Mouse (Mus musculus) hindbrain, embryonic 11.5 days (tissue): ENCODE data around the gene Gm29666. TPM values are rescaled to one million over a fixed set of nuclear protein-coding genes. Genes with fewer than 3 reads are reported as not detected.

Source experiments
- ATAC-seq: fragments of 200-750 bp; cut with Nextera tagmentation; 2 replicates; pipeline ENCODE4 v1.8.0; 2017; ENCODE audit warnings: mild to moderate bottlenecking, moderate TSS enrichment, moderate library complexity; ENCODE audit not compliant: low FRiP score
- DNase-seq: peaks from one replicate; pipeline ENCODE4 v3.0.0-alpha.2; 2015; ENCODE audit warnings: low spot score
- H3K27ac ChIP-seq: fragments of 300-500 bp; sonication (generic); 2 replicates; pipeline ENCODE4 v1.5.1; 2014; ENCODE audit warnings: mild to moderate bottlenecking, low read depth, low read length
- H3K27me3 ChIP-seq: fragments of 300-500 bp; sonication (generic); 2 replicates; pipeline ENCODE4 v1.6.1; 2014; ENCODE audit warnings: mild to moderate bottlenecking, low read length, moderate library complexity, mixed read lengths; ENCODE audit not compliant: control insufficient read depth, insufficient read depth
- H3K36me3 ChIP-seq: fragments of 300-500 bp; sonication (generic); 2 replicates; pipeline ENCODE4 v1.6.1; 2014; ENCODE audit warnings: mild to moderate bottlenecking, low read length, moderate library complexity, mixed read lengths; ENCODE audit not compliant: control insufficient read depth, insufficient read depth
- H3K4me1 ChIP-seq: fragments of 300-500 bp; sonication (generic); replicated peaks from 2 replicates; pipeline ENCODE4 v1.6.1; 2014; ENCODE audit warnings: low read length, mixed read lengths; ENCODE audit not compliant: control insufficient read depth, insufficient read depth
- H3K4me2 ChIP-seq: fragments of 300-500 bp; sonication (generic); replicated peaks from 2 replicates; pipeline ENCODE4 v1.6.1; 2014; ENCODE audit warnings: mild to moderate bottlenecking, low read depth, low read length
- H3K4me3 ChIP-seq: fragments of 300-500 bp; sonication (generic); 2 replicates; pipeline ENCODE4 v1.5.1; 2014; ENCODE audit warnings: low read depth, low read length
- H3K9ac ChIP-seq: fragments of 300-500 bp; sonication (generic); 2 replicates; pipeline ENCODE4 v1.6.1; 2014; ENCODE audit warnings: low read depth, low read length
- H3K9me3 ChIP-seq: fragments of 300-500 bp; sonication (generic); 2 replicates; pipeline ENCODE4 v1.6.1; 2016; ENCODE audit warnings: low read length; ENCODE audit not compliant: control insufficient read depth
- WGBS: fragments of 180-500 bp; shearing (Covaris S2); extraction: QIAGEN DNeasy Blood & Tissue Kit; methylation state at CpG from one replicate; pipeline ENCODE4 v1.1.7; 2014; 5-methylcytosine and 5-hydroxymethylcytosine counted together
- polyA plus RNA-seq: library from polyadenylated mRNA; unstranded; fragments of >200 nt; fragmentation: Nextera tagmentation; extraction: Ambion mirVana; gene quantifications from 2 replicates; pipeline ENCODE4 v1.2.1, GENCODE M21; 2014

Gm29666 gene
- 0.61 and 0.62 TPM in 2 replicates for polyA plus RNA-seq

DNA sequence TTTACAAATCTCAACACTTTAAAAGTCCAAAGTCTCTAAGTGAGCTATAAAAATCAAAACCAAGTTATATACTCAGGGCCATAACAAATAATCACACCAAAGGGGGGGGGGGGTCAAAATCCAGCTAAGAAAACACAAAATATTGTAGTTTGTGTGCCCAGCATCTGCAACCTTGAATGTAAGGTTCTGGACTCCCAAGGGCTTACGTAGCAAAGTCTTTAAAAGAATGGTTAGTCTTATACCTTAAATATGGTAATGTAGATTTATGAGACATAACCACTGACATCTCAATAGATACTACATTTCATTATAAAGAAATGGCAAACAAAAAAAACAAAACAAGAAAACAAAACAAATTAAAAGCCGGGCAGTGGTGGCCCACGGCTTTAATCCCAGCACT is at the start of gene Gm29666:
Gm29666 (minus strand) TSS at position 101 of the 400 bp plus-strand sequence.
- Histone ChIP-seq H3K27me3 (no peaks in the 10 kb centered on the region), H3K36me3 (no peaks in the 10 kb centered on the region), H3K9ac (no peak within 1 kb of the TSS), H3K27ac (no peak within 1 kb of the TSS), H3K4me1 (peaks cover 4% of the 10 kb centered on the region; the same call in 1 of the 2 replicates), H3K9me3 (no peaks in the 10 kb centered on the region), H3K4me2 (no peak within 1 kb of the TSS), H3K4me3 (no peak within 1 kb of the TSS)
- ATAC-seq (no peak), DNase-seq (no peak)
- WGBS: 97% methylated on average over 3 of the region's 3 CpGs

DNA sequence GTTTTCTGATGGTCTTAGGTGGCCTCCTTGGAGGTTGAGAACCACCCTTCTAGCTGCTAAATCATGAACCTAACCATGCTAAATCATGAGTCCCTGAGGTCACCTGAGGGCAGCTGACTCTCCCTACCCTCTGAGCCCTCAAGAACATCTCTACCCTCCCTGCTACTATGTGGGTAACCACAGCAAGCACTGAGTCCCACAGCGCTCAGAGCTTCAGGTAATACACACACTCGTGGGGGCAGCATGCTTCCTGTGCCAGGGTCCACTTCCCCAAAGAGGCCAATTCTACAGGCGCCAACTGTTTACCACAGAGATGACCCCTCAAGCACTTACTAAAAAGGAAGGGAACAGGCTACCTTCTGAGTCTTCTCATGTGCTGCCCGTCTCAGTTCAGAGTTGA is 48.7 kb upstream of the Gm29666 start:
- no peak for ATAC-seq
- no peak overlapping the region for H3K4me2 ChIP-seq
- no peak overlapping the region for H3K9ac ChIP-seq
- H3K27me3 ChIP-seq: no peaks in the 10 kb centered on the region
- peaks cover 5% of the 10 kb centered on the region for H3K4me1 ChIP-seq
- no peak overlapping the region for H3K4me3 ChIP-seq
- WGBS: 89% methylated on average over 4 of the region's 4 CpGs
- DNase-seq: no peak
- no peak overlapping the region for H3K27ac ChIP-seq
- H3K9me3 ChIP-seq: no peaks in the 10 kb centered on the region
- no peaks in the 10 kb centered on the region for H3K36me3 ChIP-seq

DNA sequence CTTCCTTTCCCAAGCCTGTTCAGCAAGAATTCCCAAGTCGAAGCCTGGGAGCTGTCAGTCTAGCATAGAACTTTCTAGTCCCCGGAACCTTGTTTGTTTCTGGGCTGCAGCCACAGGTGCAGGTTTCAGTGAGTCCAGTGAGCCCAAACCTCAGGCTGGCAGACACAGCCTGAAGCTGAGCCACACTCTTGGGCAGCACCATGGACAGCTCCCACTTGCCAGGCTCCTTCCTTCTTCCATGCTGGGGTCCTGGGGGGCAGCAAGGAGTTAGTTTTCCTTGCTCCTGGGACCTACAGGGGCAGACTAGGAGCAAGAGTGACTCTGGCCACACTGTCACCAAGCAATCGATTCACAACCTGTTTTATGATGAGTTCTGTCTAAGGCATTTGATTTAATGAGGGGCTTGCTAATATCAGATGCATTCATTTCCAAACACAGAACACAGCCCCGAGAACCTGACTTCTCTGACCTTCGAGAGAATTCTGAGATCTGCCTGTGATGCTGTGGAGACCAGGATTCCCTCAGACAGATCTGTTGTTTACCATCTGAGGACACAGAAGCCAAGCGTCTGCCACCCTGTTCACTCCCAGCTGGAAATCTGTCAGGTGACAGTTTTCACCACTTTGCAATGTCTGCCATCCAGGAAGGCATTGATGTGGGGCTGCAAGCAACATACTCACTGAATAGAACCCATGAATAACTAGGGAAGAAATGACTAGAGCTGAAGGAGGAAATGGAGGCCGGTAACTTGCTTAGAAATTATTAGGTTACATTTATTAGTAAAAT is 45.9 kb upstream of the Gm29666 start:
- H3K9me3 ChIP-seq: no peaks in the 10 kb centered on the region
- H3K36me3 ChIP-seq: no peaks in the 10 kb centered on the region
- DNase-seq: peak; percentile 63
- H3K4me2 ChIP-seq: no peak overlapping the region
- no peak overlapping the region for H3K27ac ChIP-seq
- no peak overlapping the region for H3K4me3 ChIP-seq
- no peak for ATAC-seq
- H3K4me1 ChIP-seq: 0 out of 2 replicates have a peak, but pooled peaks cover under 1% of the 10 kb centered on the region
- WGBS: 62% methylated on average over 7 of the region's 7 CpGs
- no peaks in the 10 kb centered on the region for H3K27me3 ChIP-seq
- H3K9ac ChIP-seq: no peak overlapping the region

DNA sequence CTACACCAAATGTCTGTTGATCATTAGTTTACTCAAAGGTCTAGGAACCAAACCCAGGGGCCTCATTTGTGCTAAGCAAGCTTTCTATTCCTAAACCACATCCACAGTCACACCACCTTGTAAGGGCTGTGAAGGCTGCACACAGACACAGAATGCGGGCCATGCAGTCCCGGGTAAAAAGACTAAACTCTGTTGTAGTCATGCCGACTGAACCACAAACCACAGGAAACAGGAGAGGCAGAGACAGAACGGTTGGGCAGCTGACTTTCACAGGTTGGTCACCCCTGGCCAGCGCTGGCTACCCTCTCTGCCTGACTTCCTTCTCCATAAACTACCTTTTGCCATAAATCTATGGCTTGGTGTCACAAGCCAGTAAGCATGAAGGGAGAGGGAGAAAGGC is 44.9 kb upstream of the Gm29666 start:
- H3K27me3 ChIP-seq: no peaks in the 10 kb centered on the region
- H3K9ac ChIP-seq: no peak overlapping the region
- ATAC-seq: no peak
- no peak for DNase-seq
- H3K4me3 ChIP-seq: no peak overlapping the region
- no peaks in the 10 kb centered on the region for H3K9me3 ChIP-seq
- no peaks in the 10 kb centered on the region for H3K36me3 ChIP-seq
- H3K27ac ChIP-seq: no peak overlapping the region
- WGBS: 80% methylated on average over 5 of the region's 5 CpGs
- no peak overlapping the region for H3K4me2 ChIP-seq
- 0 out of 2 replicates have a peak, but pooled peaks cover 3% of the 10 kb centered on the region for H3K4me1 ChIP-seq

DNA sequence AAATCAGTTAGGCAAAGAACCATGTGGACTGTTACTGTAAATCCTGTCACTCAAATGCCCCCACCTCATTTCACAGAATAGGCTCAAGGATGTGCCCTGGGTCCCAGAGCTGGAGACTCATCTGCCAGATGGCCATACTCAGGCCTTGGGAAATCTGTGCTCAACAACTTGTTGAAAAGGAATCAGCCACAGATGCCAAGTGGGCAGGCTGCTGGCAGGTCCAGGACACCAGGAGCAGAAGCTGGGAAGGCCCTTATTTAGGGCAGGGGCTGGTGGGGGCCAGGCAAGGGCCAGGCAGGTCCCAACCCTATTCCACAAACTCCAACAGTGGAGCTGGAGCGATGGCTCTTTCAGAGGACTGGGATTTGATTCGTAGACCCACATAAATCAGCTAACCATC is 42.7 kb upstream of the Gm29666 start:
- H3K9ac ChIP-seq: no peak overlapping the region
- H3K9me3 ChIP-seq: no peaks in the 10 kb centered on the region
- no peak for DNase-seq
- H3K4me3 ChIP-seq: no peak overlapping the region
- WGBS: 94% methylated on average over 2 of the region's 2 CpGs
- H3K4me1 ChIP-seq: 0 out of 2 replicates have a peak, but pooled peaks cover 3% of the 10 kb centered on the region
- no peaks in the 10 kb centered on the region for H3K36me3 ChIP-seq
- no peaks in the 10 kb centered on the region for H3K27me3 ChIP-seq
- ATAC-seq: no peak
- H3K27ac ChIP-seq: no peak overlapping the region
- no peak overlapping the region for H3K4me2 ChIP-seq

DNA sequence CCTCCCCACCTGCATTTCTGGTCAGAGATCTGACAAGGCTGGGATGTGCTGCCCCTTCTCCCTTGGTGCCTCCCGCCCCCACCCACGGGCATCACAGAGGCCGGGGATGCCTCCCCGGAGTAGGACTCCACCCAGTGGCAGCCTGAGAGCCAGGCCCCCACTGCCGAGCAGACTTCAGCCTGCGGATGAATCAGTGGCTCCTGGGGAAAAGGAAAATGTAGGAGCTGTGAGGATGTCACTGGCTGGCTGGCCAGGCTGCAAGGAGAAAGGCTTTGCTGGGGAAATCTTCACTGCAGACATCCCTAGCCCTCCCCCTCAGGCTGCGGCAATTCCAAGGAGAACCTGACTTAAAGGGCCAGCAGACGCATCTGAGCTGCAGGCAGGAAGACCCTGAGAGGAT is 40.9 kb upstream of the Gm29666 start:
- Histone ChIP-seq H3K36me3 (no peaks in the 10 kb centered on the region), H3K27ac (no peak overlapping the region), H3K4me3 (no peak overlapping the region), H3K4me1 (0 out of 2 replicates have a peak, but pooled peaks cover 3% of the 10 kb centered on the region), H3K27me3 (no peaks in the 10 kb centered on the region), H3K9me3 (no peaks in the 10 kb centered on the region), H3K9ac (0 out of 2 replicates have a peak overlapping the region, but pooled peaks have one; percentile 31), H3K4me2 (no peak overlapping the region)
- ATAC-seq (no peak), DNase-seq (no peak)
- WGBS: 28% methylated on average over 8 of the region's 8 CpGs

DNA sequence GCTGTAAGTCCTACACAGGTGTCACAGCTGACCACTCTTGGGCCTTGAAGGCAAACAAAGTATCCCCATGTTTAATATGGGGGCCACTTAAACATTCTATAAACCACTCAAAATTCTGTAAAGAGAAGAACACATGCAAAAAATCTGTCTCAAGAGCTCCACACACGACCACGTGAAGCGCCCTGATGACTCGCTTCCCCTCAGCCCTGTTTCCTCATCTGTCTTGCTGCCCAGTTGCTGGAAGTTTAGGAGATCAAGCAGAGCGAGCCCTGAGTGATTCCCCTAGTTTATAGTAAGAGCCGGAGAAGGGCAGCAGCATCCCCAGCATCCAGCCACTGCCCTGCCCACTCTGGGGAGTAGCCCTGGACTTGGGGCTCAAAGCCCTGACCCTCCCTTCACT is 40.1 kb upstream of the Gm29666 start:
- 90% methylated on average over 6 of the region's 6 CpGs for WGBS
- no peak overlapping the region for H3K4me3 ChIP-seq

DNA sequence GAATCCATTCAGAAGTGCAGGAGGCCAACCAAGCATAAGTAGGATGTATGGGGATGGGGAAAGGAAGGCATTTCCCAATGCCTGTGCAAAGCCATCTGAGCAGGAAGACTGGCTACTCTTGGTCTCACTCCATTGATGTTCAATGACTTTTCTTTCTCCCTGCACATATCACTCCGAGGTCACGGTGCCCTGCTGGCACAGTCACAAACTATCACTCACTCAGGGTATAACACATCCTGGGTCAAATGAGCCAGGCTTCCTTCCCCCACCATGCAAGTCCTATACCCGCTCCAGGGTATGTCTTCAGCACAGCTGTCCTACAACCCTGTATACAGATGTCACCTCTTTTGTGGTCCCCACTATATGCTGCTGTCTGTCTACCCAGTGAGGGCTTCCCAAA is 38.5 kb upstream of the Gm29666 start:
- H3K27me3 ChIP-seq: no peaks in the 10 kb centered on the region
- no peak for ATAC-seq
- H3K9ac ChIP-seq: no peak overlapping the region
- WGBS: 88% methylated on average over 3 of the region's 3 CpGs
- H3K36me3 ChIP-seq: 0 out of 2 replicates have a peak, but pooled peaks cover 2% of the 10 kb centered on the region
- H3K4me2 ChIP-seq: no peak overlapping the region
- 0 out of 2 replicates have a peak, but pooled peaks cover 3% of the 10 kb centered on the region for H3K4me1 ChIP-seq
- H3K4me3 ChIP-seq: no peak overlapping the region
- H3K9me3 ChIP-seq: no peaks in the 10 kb centered on the region
- H3K27ac ChIP-seq: no peak overlapping the region
- no peak for DNase-seq

More for the DNA sequence above, 40.1 kb upstream of the Gm29666 start:
- ATAC-seq (no peak), DNase-seq (no peak)
- H3K36me3 ChIP-seq: no peaks in the 10 kb centered on the region
- H3K27ac ChIP-seq: no peak overlapping the region
- H3K27me3 ChIP-seq: no peaks in the 10 kb centered on the region
- no peaks in the 10 kb centered on the region for H3K9me3 ChIP-seq
- no peak overlapping the region for H3K4me2 ChIP-seq
- 0 out of 2 replicates have a peak, but pooled peaks cover 3% of the 10 kb centered on the region for H3K4me1 ChIP-seq
- no peak overlapping the region for H3K9ac ChIP-seq

DNA sequence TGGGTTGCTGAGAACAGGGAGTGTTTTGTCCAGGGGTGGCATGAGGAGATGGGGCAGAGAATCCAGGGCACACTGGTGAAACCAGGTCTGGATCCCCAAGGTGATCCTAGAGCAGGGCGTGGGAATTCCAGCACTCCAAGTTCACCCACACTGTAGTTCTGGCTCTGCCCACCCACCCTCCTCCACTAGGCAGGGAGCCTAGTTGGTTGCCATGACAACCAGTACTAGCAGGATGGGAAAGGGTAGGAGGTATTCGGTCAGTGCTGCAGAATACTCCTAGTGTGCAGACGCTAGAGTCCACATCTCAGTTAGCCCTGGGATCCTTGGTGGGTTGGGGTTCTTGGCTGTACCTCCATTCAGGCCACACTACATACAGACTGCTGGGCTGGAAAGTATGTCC is 38.0 kb upstream of the Gm29666 start:
- Histone ChIP-seq H3K4me1 (0 out of 2 replicates have a peak, but pooled peaks cover 3% of the 10 kb centered on the region), H3K36me3 (peaks cover 2% of the 10 kb centered on the region; the same call in 1 of the 2 replicates), H3K27ac (no peak overlapping the region), H3K27me3 (no peaks in the 10 kb centered on the region), H3K9me3 (no peaks in the 10 kb centered on the region), H3K4me2 (no peak overlapping the region), H3K4me3 (no peak overlapping the region), H3K9ac (no peak overlapping the region)
- DNase-seq: peak; percentile 35
- ATAC-seq: no peak
- WGBS: 30% methylated on average over 3 of the region's 3 CpGs
